Comparison of ENCODE assay signal across 8 mouse cellular contexts in genomic region chr4:76370041-76370880, GRCm38 (mm10).
DNase-seq lines count a peak whose midpoint lies in the region; ATAC-seq lines count a peak whose summit lies in the region.

No protein-coding gene starts in this region.

- H3K36me3 ChIP-seq in kidney, embryonic 15.5 days: no peaks in the 10 kb centered on the region
- no peaks in the 10 kb centered on the region for H3K36me3 ChIP-seq in limb, embryonic 15.5 days

- peak overlapping the region; percentile 74 for H3K27ac ChIP-seq in kidney, embryonic 15.5 days
- peak overlapping the region; percentile 75 for H3K27ac ChIP-seq in limb, embryonic 15.5 days

- H3K9ac ChIP-seq in kidney, embryonic 15.5 days: no peak overlapping the region
- H3K9ac ChIP-seq in limb, embryonic 15.5 days: no peak overlapping the region

- H3K4me1 ChIP-seq in kidney, embryonic 15.5 days: peaks cover 43% of the 10 kb centered on the region
- H3K4me1 ChIP-seq in limb, embryonic 15.5 days: peaks cover 31% of the 10 kb centered on the region

- H3K4me3 ChIP-seq in kidney, embryonic 15.5 days (replicated peaks): no peak overlapping the region
- no peak overlapping the region for H3K4me3 ChIP-seq in limb, embryonic 15.5 days

- WGBS in kidney, embryonic 15.5 days: 35% methylated on average over 4 of the region's 4 CpGs
- 12% methylated on average over 4 of the region's 4 CpGs for WGBS in limb, embryonic 15.5 days

- ATAC-seq in frontal cortex, adult (ENCODE audit: low TSS enrichment): peak; percentile 80
- peak; percentile 76 for ATAC-seq in kidney, embryonic 15.5 days (replicated peaks; ENCODE audit: low FRiP score)
- peak; percentile 55; the same call in 1 of the 2 replicates for ATAC-seq in limb, embryonic 15.5 days (ENCODE audit: insufficient number of reproducible peaks, low FRiP score, low TSS enrichment, low read depth)

- H3K27me3 ChIP-seq in kidney, embryonic 15.5 days: no peaks in the 10 kb centered on the region
- no peaks in the 10 kb centered on the region for H3K27me3 ChIP-seq in limb, embryonic 15.5 days

- DNase-seq in frontal cortex, postnatal 25 days (ENCODE audit: low spot score in 2 of 2): no peak
- peak; percentile 71 for DNase-seq in embryo, embryonic 10.5 days (ENCODE audit: low spot score)
- peak; percentile 14 for DNase-seq in heart, adult 8-10 months (ENCODE audit: low spot score)
- peak; percentile 38 for DNase-seq in skeletal muscle tissue, adult 2 months (ENCODE audit: low read depth, low spot score)
- DNase-seq in thymus, postnatal 36 days: no peak

- peak overlapping the region; percentile 48 for H3K4me2 ChIP-seq in kidney, embryonic 15.5 days
- 0 out of 2 replicates have a peak overlapping the region, but pooled peaks have one; percentile 25 for H3K4me2 ChIP-seq in limb, embryonic 15.5 days

- no peaks in the 10 kb centered on the region for H3K9me3 ChIP-seq in kidney, embryonic 15.5 days (replicated peaks)
- no peaks in the 10 kb centered on the region for H3K9me3 ChIP-seq in limb, embryonic 15.5 days

Comparison
In these comparisons a context has a peak if more than half of its experiments do, and no peak if none do; other contexts are left out.
1. DNase-seq: peak in embryo, embryonic 10.5 days (single experiment), heart, adult 8-10 months (single experiment) and skeletal muscle tissue, adult 2 months (single experiment); none in frontal cortex, postnatal 25 days (0 of 2) and thymus, postnatal 36 days (0 of 2).
2. Peak in every context shown above with its lines, with median percentiles within 50 percentile points of each other: ATAC-seq.